Mouse (Mus musculus): Measurements from ENCODE around the gene Opn5.

Gene Opn5
- long read RNA-seq, experiment 1 = 0 reads
- long read RNA-seq, experiment 2 = 0 reads

DNA sequence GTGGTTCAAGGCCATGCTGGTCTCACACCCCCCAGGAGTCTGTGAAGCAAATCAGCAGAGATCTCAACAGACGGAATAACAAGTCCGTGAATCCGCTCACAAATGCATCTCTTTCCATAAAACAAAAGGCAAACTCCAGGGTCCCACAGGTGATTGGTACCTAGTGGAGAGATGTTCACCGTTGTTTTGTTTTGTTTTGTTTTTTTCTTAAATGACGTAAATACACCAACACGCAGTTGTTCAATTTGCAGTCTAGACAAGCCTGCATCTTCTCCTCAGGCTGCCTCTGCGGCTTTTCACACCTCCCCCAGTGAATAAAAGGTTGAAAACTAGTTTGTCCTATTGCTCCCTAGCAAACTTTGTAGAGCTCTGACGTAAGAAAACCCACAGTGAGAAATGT is at the start of gene Opn5:
Gene Opn5 (minus strand): TSS at position 101 of the 400 bp plus-strand sequence.
- intact Hi-C loops (cut with DNase I) = no loop called here

DNA sequence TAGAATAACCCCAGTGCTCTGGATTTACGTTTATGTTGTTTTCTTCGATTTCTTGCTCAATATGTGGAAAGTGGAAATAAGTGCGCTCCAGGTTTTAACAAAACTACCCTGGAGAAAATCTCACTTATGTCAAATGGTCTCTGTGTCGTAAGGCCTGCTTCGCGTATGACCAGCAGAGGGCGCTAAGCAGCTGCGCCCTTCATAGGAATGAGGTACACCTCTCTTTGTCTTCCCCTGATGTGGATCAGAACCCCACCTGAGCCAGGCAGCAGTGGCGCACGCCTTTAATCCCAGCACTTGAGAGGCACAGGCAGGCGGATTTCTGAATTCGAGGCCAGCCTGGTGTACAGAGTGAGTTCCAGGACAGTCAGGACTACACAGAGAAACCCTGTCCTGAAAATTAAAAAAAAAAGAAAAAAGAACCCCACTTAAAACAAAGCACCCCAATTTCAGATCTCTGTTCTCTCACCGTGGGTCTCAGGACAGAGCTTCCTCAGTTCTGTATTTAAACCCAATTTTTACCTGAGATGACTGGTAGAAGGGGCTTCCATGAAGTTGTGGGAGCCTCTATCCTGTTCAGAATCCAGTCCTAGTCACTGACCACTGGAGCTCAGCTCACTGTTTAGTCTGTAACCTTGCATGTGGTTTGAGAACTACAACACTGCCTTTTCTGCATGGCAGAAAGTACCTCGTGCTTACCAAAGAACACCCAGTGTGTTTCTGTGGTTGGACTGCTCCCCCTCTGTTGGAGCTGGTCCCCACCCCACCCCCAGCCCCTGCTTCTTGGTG is 47.6 kb upstream of the Opn5 start:
- intact Hi-C loops (cut with DNase I) = loop anchor here (1.0 kb wide), 1 partner anchor 122 kb away; no protein-coding TSS in a partner anchor

DNA sequence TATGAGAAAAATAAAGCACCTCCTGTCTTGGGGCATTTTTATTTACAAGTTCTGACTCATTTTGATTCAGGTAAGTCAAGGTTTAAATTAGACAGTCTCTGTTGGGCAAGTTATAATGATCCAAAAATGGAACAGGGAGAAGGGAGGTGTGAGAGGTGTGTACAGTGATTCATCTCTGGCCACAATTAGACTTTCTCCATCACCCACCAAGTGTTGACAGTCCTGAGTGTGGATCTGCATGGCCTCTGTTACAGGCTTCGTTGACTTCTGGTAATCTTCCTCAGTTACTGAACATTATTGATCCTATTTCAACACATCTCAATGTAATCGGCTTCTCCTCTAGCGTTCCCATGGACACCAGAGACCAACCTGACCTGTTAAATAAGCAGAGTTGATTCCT is 32.2 kb upstream of the Opn5 start:
- intact Hi-C loops (cut with DNase I) = no loop called here

DNA sequence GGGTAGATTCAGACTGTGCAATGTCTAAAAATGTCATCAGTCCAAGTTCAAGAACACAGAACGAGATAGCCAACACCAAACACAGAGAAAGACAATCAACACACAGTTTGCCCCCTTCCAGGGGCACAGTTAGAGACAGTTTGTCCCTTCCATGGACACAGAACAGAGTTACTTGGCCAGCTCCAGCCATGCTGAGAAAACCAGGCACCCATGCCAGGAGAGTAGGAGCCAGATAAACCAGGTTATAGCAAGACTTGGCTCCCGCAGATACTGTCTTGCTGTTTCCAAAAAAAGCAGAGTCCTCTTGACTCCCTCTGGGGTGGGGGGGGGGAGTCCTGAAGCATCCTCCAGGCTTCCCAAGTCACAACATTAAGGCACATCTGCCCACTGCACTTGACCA is 19.0 kb upstream of the Opn5 start:
- intact Hi-C loops (cut with DNase I) = no loop called here

DNA sequence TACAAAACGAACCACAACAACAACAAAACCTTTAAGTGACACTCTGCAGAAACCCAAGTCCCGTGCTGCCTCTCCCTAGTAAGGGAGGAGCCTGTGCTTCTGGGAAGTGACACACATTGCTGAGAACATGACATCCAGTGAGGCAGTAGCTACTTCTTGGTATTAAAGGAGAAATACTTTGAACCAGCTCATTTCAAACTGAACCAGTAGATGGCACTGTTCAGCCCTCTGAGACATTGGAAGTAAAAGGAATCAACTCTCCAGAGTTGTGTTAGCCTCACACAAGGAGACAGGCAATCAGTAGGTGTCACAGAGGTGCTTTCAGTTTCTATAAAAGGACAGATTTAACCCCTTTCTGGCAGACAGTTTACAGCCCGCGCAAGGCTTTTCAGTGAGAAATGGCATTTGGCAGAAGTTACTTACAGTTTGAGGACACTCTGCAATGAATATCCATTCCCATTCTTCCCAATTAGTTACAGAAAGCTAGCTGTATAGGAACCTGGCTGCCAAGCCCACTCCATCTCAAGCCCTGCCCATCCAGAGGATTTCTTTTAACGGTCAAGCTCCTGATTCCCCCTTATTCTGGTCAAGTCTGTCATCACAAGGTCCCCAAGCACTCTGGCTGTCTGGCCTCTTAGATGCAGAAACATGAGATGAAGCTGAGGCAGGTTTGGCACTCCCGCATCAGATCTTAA is 2.0 kb upstream of the Opn5 start:
- intact Hi-C loops (cut with DNase I) = no loop called here

DNA sequence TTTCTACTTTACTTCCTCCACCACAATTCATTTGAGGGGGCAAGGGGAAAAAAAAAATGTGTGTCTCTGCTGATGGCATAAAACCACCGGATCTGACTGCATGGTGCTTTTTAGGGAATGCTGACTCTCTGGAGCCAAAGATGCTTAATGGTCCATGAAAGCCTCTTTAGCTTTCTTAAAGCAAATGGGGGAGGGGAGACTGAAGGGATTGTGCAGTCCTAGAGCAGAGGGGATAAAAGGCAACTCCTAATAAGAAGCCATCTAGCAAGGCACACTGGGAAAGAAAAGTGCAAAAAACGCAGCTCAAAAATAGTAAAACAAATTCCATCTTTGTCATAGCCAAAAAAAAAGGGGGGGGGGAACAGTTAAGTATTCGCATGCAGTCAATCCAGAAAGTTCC is 2.9 kb downstream of the Opn5 start:
- intact Hi-C loops (cut with DNase I) = loop anchor here (10.0 kb wide), 1 partner anchor 1633 kb away; no protein-coding TSS in a partner anchor

DNA sequence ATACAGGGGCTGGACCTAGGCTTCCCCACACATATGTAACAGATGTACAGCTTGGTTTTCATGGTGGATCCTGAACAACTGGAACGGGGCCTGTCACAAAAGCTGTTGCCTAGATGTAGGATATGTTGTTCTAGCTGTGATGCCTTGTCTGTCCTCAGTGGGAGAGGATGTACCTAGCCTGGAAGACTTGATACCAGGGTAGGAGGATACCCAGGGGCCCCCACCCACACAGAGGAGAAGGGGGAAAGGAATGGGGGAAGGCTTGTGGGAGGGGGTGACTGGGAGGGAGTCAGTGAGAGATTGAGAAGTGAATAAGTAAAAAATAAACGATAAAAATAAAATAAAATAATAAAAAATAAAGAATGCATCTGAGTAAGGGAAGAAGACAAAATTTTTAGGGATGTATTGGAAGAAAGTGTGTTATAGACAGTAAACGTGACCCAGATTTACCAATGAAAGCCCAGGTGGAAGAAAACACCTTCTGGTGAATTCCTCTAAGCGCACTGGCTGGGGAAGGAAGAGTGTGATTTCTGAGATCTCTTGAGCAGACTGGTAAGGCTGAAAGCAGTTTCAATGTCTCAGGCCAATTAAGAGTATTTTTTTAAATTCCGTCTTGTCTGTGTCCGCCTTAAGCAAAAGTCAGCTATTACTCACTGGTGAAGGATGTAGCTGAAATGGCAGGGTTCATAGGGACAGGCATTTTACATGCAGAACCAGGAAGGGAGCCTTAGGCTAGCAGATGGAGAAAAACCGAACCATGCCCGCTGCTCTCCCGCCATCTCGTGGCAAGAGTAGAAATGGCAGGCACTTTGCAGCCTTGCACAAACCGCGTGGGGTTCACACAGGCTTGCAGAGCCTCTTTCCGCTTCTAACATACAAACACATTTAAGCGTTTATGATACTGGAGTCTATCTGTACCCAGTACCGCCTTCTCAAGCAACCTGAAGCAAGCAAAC is 8.1 kb downstream of the Opn5 start:
- intact Hi-C loops (cut with DNase I) = loop anchor here (10.0 kb wide), 1 partner anchor 1628 kb away; no protein-coding TSS in a partner anchor

DNA sequence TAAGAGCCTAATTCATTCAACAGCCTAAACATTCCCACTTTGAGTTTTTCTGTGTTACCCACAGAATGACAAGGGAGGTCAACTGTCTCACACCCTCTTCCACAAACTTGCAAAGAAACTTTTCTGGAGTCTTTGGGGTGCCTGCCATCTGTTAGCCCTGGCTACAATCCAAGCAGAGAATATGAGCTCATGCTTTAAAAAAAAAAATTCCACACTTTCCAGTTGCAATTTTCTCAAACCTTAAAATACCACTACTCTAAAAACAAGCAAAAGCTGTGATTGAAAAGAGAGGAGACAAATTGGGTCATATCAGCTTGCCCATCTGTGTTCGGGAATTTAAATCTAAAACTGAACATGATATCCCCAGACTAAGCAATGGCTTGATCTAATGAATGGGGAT is 24.7 kb downstream of the Opn5 start:
- intact Hi-C loops (cut with DNase I) = no loop called here

DNA sequence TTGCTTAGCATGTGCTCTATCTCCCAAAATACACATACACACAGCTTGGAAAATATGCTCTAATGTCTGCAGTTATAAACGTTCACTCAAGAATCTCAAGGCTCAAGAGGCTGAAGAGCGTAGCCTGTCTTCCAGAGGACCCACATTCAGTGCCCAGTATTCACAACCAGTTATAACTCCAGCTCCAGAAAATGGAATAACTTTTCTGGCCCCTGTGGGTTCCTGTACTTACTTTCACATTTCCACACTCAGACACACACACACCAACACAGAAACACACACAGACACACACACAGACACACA is 28.2 kb downstream of the Opn5 start:
- intact Hi-C loops (cut with DNase I) = no loop called here

DNA sequence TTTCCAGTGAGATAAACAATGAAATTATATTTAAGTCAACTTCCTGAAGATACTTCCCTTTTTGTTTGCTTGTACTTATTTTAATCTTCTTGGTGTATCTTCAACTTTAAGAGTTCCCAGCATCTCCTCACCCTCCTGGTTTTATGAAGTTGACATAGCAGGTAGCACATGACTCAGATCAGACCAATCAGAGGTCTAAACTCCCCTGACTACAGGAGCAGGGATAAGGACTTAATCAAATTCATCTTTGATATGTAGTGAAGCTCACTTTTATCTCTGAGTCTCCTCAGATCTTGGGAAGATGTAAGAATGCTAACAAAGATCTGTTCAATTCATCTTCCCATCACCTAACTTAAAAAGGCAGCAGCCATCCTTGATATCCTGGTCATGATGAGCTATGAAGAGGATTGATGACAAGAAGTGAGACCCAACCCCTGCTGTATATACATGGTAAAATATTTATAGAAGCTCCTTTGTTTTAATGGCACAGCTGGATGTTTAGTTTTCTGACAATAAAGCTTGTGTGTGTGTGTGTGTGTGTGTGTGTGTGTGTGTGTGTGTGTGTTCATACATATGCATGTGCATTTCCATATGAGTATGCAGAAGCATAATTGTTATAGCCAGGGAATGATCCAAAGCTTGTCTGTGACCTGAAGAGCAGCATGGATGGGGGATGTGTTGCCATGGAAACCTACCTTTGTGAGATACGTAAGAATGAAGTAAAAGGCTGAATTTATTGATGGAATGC is 28.7 kb downstream of the Opn5 start:
- intact Hi-C loops (cut with DNase I) = no loop called here

DNA sequence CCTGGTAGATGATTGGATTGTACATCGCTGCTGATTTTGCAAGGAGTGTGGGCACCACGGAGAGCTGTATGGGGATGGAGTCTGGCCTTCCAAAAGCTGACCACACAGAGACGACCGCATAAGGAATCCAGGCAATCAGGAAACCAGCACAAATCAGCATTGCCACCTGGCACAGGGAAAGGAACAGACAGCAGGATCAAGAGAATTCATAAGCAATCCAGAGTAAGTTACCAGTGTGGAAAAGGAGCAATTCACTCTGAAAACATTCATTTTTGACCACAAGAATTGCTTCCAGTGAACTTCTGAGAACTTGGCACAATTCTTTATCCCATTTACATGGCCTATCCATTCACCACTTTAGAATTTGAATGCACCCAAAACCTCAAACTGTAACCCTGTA is 30.6 kb downstream of the Opn5 start:
- intact Hi-C loops (cut with DNase I) = no loop called here

DNA sequence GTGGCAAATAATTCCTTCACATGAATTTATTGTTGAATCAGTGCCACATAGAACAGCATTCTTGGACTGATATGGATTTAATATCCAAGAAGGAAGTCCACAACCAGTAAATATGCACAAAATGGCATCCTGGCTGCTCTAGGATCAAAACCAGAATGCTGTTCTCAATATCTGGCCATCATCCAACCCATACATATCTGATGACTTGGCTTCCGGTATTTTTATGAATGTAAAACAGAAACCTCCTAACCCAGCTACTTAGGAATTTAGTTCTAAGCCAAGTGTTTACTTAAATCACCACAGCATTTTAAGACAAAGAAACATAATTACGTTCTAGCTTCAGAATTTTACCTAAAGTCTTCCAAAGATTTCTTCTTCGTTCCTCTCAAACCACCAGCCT is 31.0 kb downstream of the Opn5 start:
- intact Hi-C loops (cut with DNase I) = no loop called here

DNA sequence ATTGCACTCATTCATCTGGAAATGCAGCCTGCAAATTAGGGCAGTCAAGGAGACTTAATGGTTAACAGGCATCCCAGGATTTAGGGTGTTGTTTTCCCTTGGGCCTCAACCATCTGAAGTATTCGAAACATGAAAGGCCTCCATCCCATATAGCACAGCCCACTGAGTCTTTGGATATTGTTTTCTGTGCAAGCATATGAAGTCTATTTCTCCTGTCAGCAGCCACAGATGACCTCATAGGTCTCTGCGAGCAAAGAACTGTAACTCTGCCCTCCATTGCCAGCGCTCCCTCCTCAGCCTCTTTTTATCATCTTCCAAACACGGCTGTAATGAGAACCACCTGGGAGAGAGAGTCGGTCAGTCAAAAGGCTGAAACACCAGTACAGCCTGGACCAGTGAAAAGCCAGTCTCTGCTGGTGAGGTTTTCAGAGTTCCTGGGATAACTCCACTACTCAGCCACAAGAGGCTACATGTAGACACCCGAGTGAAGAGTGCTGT is 34.5 kb downstream of the Opn5 start:
- intact Hi-C loops (cut with DNase I) = no loop called here

DNA sequence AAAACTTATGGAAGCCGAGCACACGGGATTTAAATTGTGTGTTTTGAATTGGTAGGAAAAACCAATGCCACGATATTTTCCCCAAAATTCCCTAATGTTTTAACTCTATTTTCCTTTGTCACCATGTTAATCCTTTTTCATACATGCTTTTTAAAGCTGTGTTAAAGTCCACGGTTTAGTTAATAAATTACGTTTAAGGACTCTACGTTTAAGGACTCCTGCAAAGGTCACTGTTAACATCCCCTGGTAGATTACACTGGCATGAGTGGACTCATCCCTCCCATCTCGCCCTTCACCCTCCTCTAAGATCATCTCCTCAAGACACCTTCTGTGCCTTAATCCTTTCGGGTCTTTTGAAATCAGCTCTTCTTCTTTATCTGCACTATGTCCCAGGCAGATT is 37.4 kb downstream of the Opn5 start:
- intact Hi-C loops (cut with DNase I) = no loop called here

DNA sequence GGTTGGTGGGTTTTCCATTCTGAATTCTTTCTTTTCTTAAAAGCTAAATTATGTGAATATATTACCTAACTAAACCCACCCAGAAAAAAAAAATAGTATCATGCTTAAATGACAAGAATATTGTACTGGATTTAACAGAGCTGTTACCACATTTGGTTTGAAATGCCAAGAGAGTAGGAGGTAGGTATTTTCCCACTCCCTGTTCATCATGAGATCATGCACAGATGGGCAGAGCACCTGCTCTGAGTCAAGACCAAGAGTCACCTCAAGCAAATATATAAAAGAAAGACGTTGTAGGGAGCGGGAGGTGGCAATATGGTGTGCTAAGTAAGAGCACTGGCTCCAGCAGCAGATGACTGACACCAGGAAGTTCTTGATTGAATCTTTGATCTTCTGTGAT is 61.6 kb downstream of the Opn5 start:
- intact Hi-C loops (cut with DNase I) = no loop called here

DNA sequence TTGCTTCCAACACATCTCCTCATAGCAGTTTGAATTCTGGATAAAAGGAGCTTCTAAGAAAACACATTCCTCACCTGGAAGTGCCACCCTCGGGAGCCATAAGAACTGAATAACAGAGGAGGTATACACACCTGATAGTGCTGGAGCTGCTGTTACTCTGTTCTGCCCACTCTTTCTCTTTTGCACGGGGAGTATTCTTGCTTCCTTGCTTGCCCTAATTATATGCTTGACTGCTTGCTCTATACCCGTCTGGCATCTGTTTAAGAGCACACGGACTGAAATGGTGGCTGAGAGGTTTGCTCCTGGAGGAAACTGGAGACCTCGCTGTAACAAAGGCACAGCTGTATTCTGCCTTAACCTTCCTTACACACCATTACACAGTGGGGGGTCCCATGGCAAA is 81.0 kb downstream of the Opn5 start:
- intact Hi-C loops (cut with DNase I) = no loop called here

DNA sequence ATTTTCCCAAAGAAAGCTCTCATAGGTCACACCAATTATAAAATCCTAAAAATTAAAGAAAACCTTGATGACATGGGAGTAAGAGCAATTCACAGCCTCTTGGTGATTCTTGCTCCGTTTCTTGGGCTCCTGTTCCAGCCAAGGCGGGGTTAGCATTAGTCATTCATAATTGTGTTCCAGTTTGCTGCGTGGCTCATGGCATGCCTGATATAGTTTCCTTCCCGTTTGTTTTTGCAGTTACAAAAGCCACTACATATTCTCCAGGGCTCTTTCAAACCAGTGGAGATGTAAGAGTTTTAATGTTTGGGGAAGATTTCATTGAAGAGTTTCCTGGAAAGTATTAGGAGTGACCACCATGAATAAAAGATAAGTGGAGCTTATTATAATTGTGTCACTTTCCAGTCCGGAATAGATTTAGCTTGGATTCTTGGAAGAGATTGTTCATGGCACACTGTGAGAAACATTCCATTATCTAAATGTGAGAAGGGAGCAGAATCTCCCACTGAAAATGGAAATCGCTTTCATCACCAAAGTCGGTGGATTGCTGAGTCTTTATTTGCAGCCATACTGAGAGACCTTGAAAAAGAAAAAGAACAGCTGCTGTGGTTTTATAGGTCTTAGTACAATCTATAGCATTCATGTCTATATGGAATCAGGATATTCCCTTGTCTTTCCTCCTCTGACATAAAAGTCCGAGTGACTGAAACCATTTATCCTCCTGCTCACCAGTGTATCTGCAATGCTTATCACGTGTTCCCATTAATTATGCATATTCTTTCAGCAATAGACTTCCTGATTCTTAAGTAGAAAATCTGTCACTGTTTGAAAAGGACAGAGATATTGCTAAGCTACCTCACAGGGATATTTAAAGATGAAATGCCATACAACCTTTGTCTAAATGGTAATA is 101.6 kb downstream of the Opn5 start:
- intact Hi-C loops (cut with DNase I) = no loop called here
